Mouse (Mus musculus) ovary, postnatal 10 days (tissue): ENCODE results near the gene Slc9a3r1.

Experiments used
- DNase-seq: peaks from one replicate; pipeline ENCODE4 v3.0.0; 2022; ENCODE audit warnings: low spot score

The Slc9a3r1 gene

GRCm38 (mm10) chr11:115226811-115227491 lies 63.8 kb downstream of the Slc9a3r1 start:
- no peak for DNase-seq

DNA sequence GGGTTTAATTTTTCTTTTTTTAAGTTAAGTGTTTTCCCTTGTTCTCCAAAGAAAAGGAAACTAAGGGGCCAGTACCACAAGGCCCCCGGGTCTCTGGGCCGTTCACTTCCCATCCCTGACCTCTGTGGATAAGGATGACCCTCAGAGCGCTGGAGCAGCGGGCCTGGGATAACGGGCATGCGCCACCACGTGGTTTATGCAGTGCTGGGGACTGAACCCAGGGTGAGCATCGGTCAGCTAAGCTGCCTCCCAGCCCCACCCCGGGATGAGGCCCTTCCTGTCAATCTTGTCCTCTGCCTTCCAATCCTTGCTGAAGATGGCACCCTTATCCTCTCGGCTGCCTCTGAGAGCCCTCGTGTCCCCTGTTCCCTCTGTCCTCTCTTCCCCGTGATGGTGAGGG lies 64.5 kb downstream of the Slc9a3r1 start:
- no peak for DNase-seq

DNA sequence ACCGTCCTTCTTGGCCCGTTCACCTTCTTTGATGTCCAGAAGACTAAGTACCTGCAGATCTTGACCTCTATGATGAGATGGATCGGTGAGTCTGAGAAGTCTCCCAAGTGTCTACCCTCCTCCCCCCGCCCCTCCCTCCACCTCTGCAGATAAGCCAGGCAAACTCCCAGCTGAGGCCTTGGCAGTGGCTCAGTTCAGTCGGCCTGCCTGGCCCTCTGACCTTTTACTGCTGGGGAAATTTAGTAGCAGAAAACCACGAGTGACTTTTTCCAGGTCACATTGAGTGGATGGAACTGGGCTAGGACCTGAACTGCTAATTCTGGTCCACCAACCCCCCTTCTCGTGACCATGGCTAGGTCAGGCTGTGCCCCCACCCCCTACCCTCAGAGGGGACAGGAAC lies 65.3 kb downstream of the Slc9a3r1 start:
- DNase-seq: no peak

DNA sequence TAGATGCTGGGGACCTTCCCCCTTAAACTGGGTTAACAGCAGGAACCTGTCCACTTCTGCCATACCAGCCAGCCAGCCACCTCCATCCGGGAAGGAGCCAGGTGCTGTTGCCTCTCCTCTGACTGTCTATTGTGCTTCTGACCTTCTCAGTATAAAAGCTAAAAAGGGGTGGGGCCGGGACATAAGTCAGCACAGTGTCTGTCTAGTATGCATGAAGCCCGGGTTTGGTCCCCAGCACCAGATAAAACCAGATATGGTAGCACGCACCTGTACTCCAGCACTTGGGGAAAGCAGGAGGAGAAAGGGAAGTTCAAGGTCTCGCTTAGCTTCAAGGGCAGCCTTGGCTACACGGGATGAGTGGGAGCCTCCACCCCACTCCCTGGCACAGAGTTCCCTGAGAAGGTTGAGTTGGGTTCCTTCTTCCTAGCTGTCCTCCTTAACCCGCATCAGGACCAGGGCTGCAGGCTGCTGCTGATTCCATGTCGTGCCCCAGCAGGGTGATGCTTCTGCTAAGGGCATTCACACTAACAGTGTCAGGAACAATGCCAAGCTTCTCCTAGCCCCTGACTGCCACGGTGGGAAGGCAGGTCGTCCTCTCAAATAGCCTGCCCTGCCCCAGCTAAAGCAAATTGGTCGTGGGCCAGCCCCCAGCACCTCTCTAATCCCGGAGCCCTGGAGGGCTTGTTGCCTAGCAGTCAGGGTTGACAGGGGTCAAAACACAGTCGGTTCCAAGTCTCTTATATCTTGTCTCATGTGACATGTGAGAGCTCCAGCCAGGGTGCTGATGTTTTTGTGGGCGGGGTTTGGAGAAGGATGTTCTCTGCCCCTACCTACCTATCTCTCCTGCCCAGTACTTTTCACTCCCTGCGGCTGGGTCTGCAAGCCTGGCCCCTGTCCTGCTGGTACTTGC lies 66.1 kb downstream of the Slc9a3r1 start:
- no peak for DNase-seq
